Mouse (Mus musculus): ENCODE measurements around the gene Nek5. TPM values are rescaled to one million over a fixed set of nuclear protein-coding genes. Genes with fewer than 3 reads are reported as not detected.

Nek5 gene
- polyA plus RNA-seq, 1 experiment from 2014 or later = 0.39 TPM

DNA sequence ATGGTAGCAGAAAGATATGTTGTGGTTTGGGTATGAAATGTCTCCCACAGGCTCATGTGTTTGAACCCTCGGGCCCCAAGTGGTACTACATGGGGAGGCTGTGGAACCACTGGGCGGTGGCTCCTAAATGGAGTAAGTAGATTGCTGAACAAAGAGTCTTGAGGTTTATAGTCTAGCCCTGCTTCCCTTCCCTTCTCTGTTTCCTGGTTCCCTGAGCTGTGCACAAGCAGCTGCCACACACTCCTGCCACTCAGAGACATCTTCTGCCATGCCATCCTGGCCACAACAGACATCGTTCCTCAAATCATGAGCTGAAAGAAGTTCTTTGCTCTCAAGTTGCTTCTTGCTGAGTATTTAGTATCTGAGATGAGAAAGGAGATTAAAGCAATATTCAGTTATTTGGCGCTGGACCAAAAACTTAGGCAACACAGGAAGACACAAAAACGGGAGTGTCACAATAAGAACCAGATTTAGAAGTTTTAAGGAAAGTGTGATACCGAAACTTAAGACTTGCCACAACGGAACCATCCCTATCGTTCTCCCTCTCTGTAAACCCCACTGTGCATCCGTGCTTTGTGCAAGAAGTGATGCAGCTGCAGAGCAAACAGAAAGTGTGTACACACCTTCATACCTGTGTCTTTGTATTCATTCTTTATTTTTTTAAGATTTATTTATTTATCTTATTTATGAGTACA lies 45.4 kb downstream of the Nek5 start:
- ATAC-seq (ENCODE audit: insufficient read depth, low FRiP score, low read depth) = no peak
- Histone ChIP-seq H3K4me1 (no peaks in the 10 kb centered on the region), H3K9ac (no peak overlapping the region), H3K36me3 (no peaks in the 10 kb centered on the region), H3K9me3 (no peaks in the 10 kb centered on the region), H3K27ac (no peak overlapping the region), H3K4me3 (replicated peaks) (no peak overlapping the region), H3K27me3 (replicated peaks) (no peaks in the 10 kb centered on the region), H3K4me2 (no peak overlapping the region)
- 82% methylated on average over 9 of the region's 9 CpGs for WGBS

DNA sequence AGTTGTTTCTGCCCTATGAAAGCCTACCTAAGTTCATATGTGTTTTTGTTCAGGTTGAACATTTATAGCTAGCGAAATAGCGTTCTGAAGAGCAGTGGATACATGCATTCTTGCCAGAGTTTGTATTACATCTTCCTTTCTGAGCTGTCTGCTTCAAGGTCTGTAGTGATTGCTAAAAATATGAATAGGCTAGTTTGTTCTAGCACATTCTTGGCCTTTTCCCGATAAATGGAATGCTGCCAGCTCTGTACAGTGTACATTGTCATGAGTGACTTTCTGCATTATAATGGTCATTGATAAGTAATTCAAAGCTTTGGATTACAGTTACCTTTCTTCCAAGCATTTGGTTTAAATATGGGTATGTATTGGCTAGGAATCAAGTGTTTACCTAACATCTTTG lies 63.7 kb downstream of the Nek5 start:
- Histone ChIP-seq H3K9ac (no peak overlapping the region), H3K4me1 (no peaks in the 10 kb centered on the region)
- WGBS = 3% methylated on average over 3 of the region's 3 CpGs

DNA sequence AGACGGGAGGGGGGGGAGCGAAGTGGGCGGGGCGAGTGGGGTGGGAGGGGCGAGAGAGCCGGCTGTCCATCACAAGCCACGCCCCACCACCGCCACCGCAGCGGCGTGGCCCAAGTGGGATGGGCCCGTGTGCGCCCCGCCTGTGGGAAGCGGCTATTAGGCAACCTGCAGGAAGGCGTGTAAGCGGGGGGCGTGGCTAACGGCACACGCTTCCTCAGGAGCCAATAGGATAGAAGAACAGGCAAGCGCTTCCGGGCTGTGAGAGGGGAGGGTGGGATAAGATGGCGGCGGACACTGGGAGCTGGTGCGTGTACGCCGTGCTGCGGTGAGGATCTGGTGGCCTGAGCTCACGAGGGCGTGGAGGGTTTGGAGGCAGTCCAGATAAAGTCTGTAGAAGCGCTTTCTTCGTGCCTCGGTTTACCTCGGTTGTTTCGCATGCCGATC lies 64.4 kb downstream of the Nek5 start, which contains the start of gene Alg11:
Gene Alg11, plus strand, starts transcription at position 276 of the 444 bp plus-strand sequence.
- WGBS = 0% methylated on average over 34 of the region's 36 CpGs
- Histone ChIP-seq H3K9ac (peak within 1 kb of the TSS; percentile 35; the same call in 1 of the 2 replicates), H3K4me1 (no peaks in the 10 kb centered on the region), H3K9me3 (no peaks in the 10 kb centered on the region), H3K4me3 (replicated peaks) (peak within 1 kb of the TSS; percentile 87), H3K36me3 (peaks cover 10% of the 10 kb centered on the region), H3K4me2 (peak within 1 kb of the TSS; percentile 95), H3K27me3 (replicated peaks) (no peaks in the 10 kb centered on the region), H3K27ac (no peak within 1 kb of the TSS; the same call in 1 of the 2 replicates)
- peak; percentile 100 for ATAC-seq (ENCODE audit: insufficient read depth, low FRiP score, low read depth)

More for the DNA sequence above, 63.7 kb downstream of the Nek5 start:
- Histone ChIP-seq H3K4me2 (peak overlapping the region; percentile 95), H3K9me3 (no peaks in the 10 kb centered on the region), H3K27ac (no peak overlapping the region), H3K27me3 (replicated peaks) (no peaks in the 10 kb centered on the region), H3K36me3 (peaks cover 17% of the 10 kb centered on the region), H3K4me3 (replicated peaks) (peak overlapping the region; percentile 87)
- ATAC-seq (ENCODE audit: insufficient read depth, low FRiP score, low read depth) = no peak

DNA sequence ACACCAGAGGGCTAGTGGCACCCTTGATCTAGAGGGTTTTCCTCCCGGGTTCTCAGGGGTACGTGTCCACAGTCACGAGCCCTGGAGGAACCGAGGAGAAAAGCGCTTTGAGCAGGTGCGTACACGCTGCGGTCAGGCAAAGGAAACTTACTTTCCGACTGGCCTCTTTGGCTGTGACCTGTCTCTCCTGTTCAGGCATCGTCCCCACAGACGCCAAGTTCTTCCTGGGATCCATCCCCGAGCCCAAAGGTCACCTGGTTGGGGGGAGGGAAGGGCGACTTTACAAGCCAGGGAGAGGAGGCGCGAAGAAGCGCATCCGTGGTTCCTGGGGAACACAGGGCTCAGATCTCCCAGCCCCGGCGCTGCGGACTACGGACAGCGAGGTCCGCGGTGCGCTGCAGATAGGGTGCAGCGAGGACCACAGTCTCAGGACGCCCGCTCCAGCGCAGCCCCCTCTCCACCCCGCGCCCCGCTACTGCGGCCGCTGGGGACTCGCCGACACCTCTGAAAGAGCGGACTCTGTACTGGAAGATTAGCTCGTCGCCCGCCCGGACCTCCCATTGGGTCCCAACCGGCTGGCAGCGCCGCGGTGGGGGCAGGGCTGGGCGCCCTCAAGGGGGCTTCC lies 64.9 kb downstream of the Nek5 start, which contains the start of gene Atp7b:
Gene Atp7b, minus strand, starts transcription at position 485 of the 625 bp plus-strand sequence.
- H3K9me3 ChIP-seq = no peaks in the 10 kb centered on the region
- ATAC-seq (ENCODE audit: insufficient read depth, low FRiP score, low read depth) = peak; percentile 76
- H3K4me1 ChIP-seq = no peaks in the 10 kb centered on the region
- peak within 1 kb of the TSS; percentile 95 for H3K4me2 ChIP-seq
- H3K4me3 ChIP-seq (replicated peaks) = peak within 1 kb of the TSS; percentile 87
- peaks cover 5% of the 10 kb centered on the region for H3K36me3 ChIP-seq
- H3K27ac ChIP-seq = no peak within 1 kb of the TSS; the same call in 1 of the 2 replicates
- under 1% methylated on average over 40 of the region's 46 CpGs for WGBS
- H3K27me3 ChIP-seq (replicated peaks) = no peaks in the 10 kb centered on the region
- peak within 1 kb of the TSS; percentile 35; the same call in 1 of the 2 replicates for H3K9ac ChIP-seq

DNA sequence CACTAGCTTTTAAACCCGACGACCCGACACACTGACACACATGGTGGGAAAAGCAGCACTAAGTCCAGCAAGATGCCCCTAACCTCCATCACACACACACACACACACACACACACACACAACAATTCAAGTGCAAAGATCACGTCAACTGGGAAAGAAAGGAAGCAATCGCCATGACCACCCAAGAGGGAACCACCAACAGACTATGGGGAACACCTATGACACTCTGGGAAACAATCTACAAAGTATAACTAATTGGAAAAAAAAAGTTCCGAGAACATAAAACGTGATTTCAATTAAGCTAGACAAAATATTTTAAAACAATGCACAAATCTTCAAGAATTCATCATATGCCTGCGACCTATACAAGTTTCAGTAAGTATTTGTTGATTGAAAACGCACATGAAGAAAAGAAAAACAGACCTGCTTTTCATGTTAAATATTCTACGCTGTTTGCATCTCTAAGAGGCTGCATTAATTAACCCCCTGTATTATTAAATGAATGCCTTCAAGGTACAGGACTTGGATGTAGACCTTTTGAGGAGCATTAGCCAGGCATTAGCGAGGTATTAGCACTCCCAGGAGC lies 65.6 kb downstream of the Nek5 start:
- H3K4me1 ChIP-seq = no peaks in the 10 kb centered on the region
- H3K9me3 ChIP-seq = no peaks in the 10 kb centered on the region
- peak overlapping the region; percentile 87 for H3K4me3 ChIP-seq (replicated peaks)
- WGBS = 46% methylated on average over 11 of the region's 11 CpGs
- H3K27me3 ChIP-seq (replicated peaks) = no peaks in the 10 kb centered on the region
- no peak overlapping the region for H3K9ac ChIP-seq
- no peak overlapping the region for H3K27ac ChIP-seq
- H3K36me3 ChIP-seq = peaks cover 4% of the 10 kb centered on the region; the same call in 1 of the 2 replicates
- peak overlapping the region; percentile 95 for H3K4me2 ChIP-seq
- ATAC-seq (ENCODE audit: insufficient read depth, low FRiP score, low read depth) = no peak

DNA sequence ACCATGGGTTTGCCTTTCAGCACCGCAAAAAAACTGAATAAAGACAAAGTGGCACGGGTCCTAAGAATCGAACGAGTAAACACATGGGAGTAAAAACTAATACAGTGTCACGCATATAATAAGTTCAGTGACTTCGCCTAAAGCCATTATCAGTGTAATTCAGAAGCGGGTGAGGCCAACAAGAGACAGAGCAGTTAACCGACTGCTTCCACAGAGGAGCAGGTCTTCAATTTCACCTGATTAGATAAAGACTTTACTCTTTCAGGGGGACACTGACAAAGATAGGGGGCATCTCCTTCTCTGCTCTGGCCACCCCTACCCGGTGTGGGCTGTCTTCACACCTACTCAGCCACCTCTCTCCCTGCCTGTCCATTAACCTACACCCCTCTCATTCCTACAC lies 66.5 kb downstream of the Nek5 start:
- Histone ChIP-seq H3K4me3 (replicated peaks) (no peak overlapping the region), H3K27ac (no peak overlapping the region), H3K36me3 (no peaks in the 10 kb centered on the region; the same call in 1 of the 2 replicates), H3K9ac (no peak overlapping the region), H3K4me2 (no peak overlapping the region), H3K27me3 (replicated peaks) (no peaks in the 10 kb centered on the region), H3K4me1 (no peaks in the 10 kb centered on the region), H3K9me3 (no peaks in the 10 kb centered on the region)
- ATAC-seq (ENCODE audit: insufficient read depth, low FRiP score, low read depth) = no peak
- 67% methylated on average over 9 of the region's 9 CpGs for WGBS

DNA sequence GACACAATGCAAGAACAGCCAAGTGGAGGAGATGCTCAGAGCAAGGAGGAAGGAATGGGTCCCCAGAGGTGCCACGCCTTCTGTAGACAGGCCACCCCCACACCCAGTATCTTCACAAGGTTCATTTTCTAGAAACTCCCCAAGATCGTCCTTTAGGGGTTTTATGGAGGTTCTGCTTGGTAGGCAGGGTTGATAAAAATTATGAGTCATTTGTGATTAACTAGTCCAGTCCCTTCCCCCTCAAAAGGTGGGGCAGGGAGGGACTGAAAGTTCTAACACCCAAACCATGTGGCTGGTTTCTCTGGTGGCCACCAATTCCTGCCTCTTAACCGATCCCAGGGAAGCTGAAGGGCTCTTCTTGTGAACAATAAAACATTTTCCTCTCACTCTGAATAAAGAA lies 68.0 kb downstream of the Nek5 start:
- Histone ChIP-seq H3K9me3 (no peaks in the 10 kb centered on the region), H3K4me3 (replicated peaks) (no peak overlapping the region), H3K4me2 (no peak overlapping the region), H3K27ac (no peak overlapping the region), H3K36me3 (no peaks in the 10 kb centered on the region), H3K9ac (no peak overlapping the region), H3K4me1 (no peaks in the 10 kb centered on the region), H3K27me3 (replicated peaks) (no peaks in the 10 kb centered on the region)
- no peak for ATAC-seq (ENCODE audit: insufficient read depth, low FRiP score, low read depth)
- 63% methylated on average over 3 of the region's 3 CpGs for WGBS

DNA sequence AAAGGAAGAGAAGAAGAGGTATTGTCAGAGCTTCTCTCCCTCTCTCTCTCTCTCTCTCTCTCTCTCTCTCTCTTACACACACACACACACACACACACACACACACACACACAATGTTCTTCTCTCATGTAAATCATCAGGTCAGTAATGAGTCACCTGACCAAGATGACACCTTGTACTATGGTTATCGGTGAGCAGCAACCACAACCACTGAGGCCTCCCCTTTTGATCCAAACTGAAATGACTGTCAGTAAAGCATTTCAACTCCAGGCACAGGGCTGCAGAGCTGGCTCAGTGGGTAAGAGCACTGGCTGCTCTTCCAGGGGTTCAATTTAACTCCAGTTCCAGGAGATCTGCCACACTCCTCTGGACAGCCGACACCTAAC lies 69.4 kb downstream of the Nek5 start:
- H3K4me2 ChIP-seq = no peak overlapping the region
- H3K9me3 ChIP-seq = no peaks in the 10 kb centered on the region
- no peak overlapping the region for H3K4me3 ChIP-seq (replicated peaks)
- no peaks in the 10 kb centered on the region for H3K27me3 ChIP-seq (replicated peaks)
- no peak overlapping the region for H3K27ac ChIP-seq
- no peaks in the 10 kb centered on the region for H3K36me3 ChIP-seq
- no peaks in the 10 kb centered on the region for H3K4me1 ChIP-seq
- no peak for ATAC-seq (ENCODE audit: insufficient read depth, low FRiP score, low read depth)
- H3K9ac ChIP-seq = no peak overlapping the region
- 90% methylated on average over 2 of the region's 2 CpGs for WGBS

DNA sequence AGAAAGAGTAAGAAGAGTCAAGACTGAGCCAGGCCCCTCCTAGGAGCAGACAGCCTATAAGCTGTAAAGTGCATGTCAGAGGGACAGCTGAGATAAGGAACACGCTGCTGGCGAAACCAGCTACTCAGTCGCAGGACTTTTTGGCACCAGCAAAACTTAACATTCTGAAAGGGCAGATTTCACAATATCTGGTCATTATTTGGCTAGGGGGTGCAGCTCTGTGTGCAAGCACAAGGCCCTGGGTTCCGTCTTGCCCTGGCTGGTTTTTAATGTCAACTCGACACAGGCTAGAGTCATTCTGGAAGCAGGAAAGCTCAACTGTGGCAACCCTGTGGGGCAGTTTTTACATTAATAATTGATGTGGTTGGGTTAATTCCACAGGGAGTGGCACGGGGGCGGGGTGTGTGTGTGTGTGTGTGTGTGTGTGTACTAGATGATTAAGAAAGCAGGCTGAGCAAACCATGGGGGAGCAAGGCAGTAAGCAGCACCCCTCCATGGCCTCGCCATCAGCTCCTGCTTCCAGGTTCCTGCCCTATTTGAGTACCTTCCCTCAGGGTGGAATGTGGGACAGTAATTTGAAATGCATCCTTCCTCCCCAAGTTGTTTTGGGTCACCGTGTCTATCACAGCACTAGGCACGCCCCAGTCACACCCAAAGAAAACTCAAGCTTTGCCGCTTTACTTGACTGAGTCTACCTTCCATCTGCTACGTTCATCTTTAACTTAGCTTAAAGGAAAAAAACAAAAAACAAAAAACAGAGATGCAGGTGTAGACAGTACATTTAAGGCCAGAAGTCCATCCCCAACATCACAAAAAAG lies 70.0 kb downstream of the Nek5 start:
- ATAC-seq (ENCODE audit: insufficient read depth, low FRiP score, low read depth) = peak; percentile 61
- WGBS = 67% methylated on average over 12 of the region's 12 CpGs
- H3K9ac ChIP-seq = no peak overlapping the region
- no peaks in the 10 kb centered on the region for H3K9me3 ChIP-seq
- H3K4me2 ChIP-seq = no peak overlapping the region
- peak overlapping the region; percentile 16; the same call in 1 of the 2 replicates for H3K27ac ChIP-seq
- no peak overlapping the region for H3K4me3 ChIP-seq (replicated peaks)
- H3K27me3 ChIP-seq (replicated peaks) = no peaks in the 10 kb centered on the region
- no peaks in the 10 kb centered on the region for H3K36me3 ChIP-seq
- no peaks in the 10 kb centered on the region for H3K4me1 ChIP-seq

DNA sequence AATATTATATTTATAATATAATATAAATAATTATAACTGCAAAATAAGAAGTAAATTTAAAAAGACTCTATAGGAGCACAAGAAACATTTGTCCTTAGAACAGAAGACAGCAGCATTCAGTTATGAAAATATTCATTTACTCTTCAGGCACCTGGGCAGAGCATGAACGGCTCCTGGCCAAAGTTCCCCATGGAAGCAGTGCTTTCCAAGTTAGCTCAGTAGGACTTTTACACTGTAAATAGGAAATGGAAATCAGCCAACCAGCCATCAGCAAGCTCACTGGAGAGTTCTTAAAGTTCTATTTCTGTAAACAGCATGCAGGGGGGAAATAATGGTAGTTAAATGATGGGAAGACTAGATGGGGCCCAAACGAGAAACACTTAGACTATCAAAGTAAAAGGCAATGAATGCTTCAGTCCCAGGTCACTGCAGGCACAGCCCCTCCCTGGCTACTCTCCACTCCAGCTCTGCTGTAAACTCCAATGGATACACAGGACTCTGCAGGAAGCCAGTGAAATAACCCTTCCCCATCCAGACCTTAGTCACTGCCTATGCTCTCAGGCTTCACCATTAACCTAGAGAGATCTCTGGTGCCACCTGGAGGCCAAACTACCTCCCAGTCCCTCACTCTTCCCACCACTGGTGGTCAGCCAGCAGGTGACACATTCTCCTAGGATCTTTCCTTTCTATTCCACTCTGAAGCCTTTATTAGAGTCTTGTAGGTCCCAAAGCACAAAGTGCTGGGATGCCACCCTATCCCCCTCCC lies 77.0 kb downstream of the Nek5 start:
- no peak overlapping the region for H3K4me3 ChIP-seq (replicated peaks)
- WGBS = 57% methylated on average over 2 of the region's 2 CpGs
- ATAC-seq (ENCODE audit: insufficient read depth, low FRiP score, low read depth) = peak; percentile 86

DNA sequence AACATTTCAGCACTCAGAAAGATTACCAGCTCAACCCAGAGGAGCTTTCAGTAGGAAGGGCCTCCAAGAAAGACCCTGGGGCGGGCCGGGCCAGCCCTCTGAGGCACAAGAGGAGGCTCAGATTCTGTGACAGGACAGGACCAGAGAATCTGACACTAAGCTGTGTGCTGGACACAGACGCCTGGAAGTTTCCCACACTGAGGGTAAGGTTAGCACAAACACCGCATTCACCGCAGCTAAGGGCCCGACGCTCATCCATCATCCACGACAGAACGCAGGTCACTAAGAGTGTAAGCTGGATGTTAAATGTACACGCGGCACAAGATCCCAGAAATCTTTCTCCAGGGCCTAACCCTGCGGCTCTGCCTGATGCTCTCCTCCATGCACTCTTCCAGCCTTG lies 81.1 kb downstream of the Nek5 start:
- WGBS = 19% methylated on average over 12 of the region's 12 CpGs
- peak overlapping the region; percentile 8; the same call in 1 of the 2 replicates for H3K4me2 ChIP-seq
- no peak overlapping the region for H3K4me3 ChIP-seq (replicated peaks)
- no peaks in the 10 kb centered on the region for H3K36me3 ChIP-seq
- H3K4me1 ChIP-seq = peaks cover 6% of the 10 kb centered on the region; the same call in 1 of the 2 replicates
- H3K9me3 ChIP-seq = no peaks in the 10 kb centered on the region
- no peak for ATAC-seq (ENCODE audit: insufficient read depth, low FRiP score, low read depth)
- H3K27ac ChIP-seq = no peak overlapping the region
- H3K27me3 ChIP-seq (replicated peaks) = no peaks in the 10 kb centered on the region
- H3K9ac ChIP-seq = no peak overlapping the region

More for the DNA sequence above, 77.0 kb downstream of the Nek5 start:
- H3K27ac ChIP-seq = no peak overlapping the region
- no peaks in the 10 kb centered on the region for H3K9me3 ChIP-seq
- no peak overlapping the region for H3K4me2 ChIP-seq
- no peaks in the 10 kb centered on the region for H3K27me3 ChIP-seq (replicated peaks)
- H3K4me1 ChIP-seq = 0 out of 2 replicates have a peak, but pooled peaks cover 6% of the 10 kb centered on the region
- no peaks in the 10 kb centered on the region for H3K36me3 ChIP-seq
- H3K9ac ChIP-seq = no peak overlapping the region
